Mouse (Mus musculus): ENCODE results near the gene Haao. TPM values are rescaled to one million over a fixed set of nuclear protein-coding genes. Genes with fewer than 3 reads are reported as not detected.

Gene Haao
- total RNA-seq (2021), result 1 to 10 TPM; 1.2 to 1.7 TPM
- polyA plus RNA-seq (2012; rRNA removed), result 1.6 and 1.8 TPM in 2 replicates
- long read RNA-seq, partial matches to known transcripts, result 0 of 1 reads
- long read RNA-seq, other reads (novel, unspliced or antisense), result 1 of 1 reads

DNA sequence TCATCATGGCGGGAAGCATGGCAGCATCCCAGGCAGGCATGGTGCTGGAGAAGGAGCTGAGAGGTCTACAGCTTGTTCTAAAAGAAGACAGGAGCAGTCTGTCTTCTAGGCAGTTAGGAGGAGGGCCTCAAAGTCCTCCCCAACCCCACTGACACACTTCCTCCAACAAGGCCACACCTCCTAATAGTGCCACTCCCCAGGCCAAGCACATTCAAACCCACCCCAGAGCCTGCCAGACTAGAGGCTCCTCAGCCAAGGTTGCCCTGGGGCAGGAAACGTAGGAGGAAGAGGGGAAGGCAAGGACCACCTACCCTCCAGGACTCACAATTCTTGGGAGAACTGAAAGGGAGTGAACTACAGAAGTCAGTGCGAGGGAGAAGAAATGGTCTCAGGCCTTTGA, at the start of gene Haao:
TSS of gene Haao (minus strand) at position 149 of the 400 bp plus-strand sequence.
- no peak for DNase-seq

DNA sequence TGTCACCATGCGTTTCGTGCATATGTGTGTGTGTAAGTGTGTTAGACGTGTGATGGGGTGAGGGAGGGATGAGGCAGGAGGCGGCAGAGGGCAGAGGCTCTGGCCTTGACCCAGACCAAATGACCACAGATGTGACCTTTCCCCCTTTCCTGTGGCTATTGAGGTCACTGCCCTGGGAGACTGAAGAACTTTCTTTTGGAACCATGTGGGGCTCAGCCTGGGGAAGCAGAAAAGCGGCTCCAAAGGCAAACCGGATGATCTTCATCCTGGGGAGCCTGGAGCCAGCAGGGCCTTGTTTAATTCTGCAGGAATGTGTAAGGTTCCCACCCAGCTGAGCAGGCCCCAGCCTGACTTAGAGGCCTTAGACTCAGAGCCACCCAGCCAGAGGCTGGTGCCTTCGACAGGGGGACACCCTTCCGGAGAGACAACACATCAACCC, 49.6 kb upstream of the Haao start:
- DNase-seq, result no peak

DNA sequence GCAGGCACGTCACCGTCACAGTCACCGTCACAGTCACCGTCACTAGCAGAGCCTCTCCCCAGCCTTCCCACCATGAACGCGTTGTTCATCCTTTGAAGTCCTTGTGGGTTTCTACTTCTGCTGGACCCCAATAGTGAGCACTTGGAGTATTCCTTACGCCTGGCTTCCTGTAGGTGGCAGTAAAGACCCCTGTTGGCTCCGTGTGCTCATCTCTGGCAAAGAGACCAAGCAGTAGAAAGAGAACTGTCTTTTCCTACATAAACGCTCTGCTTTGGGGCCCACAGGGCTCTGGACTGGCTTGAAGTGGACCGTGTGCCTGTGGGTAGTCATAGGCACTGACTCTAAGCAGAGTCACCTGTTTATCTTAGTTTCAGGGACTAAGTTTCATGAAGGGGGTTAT, 49.0 kb upstream of the Haao start:
- DNase-seq, result no peak

DNA sequence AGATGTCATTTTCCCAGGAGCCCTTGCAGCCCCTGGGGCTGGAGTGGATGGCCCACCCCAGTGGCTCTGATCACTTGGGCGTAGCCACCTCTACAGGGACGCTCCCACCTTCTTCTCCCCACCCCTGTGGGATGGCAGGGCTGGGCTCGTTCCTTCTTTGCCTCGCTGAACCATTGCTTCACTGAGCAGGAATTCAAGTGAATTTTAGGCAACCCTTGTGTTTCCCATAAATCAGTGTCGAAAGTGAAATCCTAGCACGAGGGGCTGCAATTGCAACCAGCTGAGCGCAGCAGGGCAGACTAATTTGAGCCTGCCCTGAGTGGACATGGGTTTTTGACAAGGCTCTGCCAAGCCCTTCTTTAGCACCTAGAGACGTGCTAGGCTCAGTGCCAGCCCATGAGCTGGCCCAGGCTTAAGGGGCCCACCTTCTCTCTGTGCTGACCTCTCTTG, 47.6 kb upstream of the Haao start:
- peak; percentile 23 for DNase-seq

DNA sequence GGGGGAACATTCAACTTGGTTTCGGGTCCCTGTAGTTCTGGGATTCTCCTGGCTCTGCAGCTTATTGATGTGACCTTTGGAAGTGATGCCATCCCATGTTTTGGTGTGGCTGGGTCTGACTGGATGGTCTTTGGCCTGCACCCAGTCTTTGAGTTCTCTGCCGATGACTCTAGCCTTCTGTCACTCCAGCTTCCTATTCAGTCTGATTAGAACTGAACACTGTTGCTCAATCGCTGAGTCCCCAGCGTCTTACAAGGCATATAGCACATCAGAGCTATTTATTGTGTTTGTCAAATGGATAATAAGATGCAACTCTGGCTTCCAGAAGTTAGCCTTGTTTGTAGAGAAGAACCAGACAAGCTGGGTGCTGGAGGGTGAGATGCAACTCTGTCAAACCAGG, 45.4 kb upstream of the Haao start:
- DNase-seq, result no peak

DNA sequence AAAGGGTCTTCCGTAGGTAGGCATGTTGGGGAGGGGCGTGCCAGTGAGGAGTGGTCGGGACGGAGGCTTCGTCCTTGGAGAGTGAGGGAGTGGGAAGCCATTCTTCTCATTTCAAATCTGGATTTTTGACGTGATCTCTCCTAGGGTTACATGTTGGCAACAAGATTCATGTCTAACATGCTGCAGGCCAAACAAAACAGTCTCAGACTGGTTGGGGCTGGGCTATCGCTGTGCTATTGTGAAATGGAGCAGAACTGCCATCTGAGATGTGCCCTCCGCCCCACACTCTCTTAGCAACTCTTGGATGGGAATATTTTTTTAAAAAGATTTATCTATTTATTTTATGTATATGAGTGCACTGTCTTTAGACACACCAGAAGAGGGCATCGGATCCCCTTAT, 44.1 kb upstream of the Haao start:
- DNase-seq, result no peak

DNA sequence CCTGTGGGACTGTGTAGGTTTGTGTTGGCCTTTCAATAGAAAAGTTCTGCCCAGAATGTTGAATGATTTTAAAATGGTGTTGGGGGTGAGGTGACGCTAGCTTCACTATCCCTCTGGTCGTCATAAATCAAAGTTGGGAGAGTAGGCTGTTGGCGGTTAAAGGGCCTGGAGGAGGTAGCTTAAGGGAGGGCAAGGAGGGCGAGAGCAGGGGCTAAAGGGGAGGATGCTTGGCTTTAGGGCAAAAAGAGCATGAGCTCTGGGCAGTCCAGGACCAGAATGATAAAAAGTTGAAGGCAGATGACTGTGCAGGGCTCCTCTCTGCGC, 42.6 kb upstream of the Haao start:
- DNase-seq, result no peak

DNA sequence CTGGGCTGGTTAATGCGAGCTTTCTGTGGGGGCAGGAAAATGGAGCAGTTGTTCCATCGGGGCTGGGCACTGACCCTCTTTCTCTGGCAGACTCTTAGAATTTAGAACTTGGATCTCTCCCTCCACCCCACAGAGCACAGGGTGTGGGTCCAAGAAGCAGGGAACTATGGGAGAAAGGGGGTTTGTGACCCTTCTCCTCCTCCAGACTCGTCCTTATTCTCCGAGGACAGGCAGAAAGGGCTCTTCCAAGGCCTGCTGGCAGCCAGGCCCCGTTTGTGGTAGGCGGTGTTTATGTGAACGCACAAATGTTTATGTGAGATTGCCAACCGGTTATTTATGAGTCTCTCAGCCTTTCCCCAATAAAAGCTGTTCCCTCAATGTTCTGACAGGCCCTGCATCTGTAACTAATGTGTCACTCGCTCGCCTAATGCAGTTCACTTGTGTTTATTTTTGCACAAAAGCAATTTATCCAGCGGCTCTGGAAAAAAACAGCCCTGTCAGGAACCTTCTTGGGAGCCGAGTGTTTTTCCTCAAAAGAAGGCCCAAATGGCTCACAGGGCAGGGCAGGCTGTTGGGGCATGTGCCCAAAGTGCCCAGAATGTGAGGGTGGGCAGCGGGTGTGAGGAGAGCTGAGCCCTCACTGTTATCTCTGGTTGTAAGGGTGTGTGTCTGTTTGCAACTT, 42.1 kb upstream of the Haao start:
- DNase-seq, result no peak

DNA sequence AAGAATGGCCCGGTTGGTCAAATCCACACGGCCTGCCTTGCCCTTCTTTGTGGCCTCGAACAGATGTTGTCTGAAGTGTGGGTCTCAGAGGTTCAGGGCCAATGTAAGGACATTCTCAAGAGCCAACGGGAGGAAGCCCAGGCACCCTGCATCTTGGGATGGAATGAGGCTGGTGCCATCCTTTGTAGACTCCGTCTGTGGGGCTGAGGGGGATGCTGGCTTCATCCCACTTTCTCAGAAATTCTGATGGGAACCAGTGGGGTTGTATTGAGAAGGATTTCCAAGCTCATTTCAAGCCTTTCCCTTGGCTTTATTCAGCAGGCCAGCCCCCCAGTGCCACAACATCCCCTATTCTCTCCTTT, 41.5 kb upstream of the Haao start:
- no peak for DNase-seq

DNA sequence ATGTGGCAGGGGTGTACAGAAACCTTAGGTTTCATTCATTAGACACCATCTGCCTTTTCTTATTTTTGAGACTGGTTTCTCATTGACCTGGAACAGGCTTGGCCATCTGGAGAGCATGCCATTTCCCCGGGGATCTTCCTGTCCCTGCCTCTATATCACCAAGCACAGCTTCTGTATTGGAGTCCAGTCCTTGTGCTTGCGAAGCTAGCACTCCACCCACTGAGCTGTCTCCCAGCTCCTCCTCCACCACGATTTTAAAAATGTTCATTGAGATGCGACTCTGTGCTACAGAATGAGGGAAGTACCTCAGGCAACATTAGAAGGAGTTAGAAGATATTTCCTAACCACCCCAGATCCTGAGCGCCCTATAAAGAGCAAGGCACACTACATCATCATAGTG, 39.5 kb upstream of the Haao start:
- no peak for DNase-seq

DNA sequence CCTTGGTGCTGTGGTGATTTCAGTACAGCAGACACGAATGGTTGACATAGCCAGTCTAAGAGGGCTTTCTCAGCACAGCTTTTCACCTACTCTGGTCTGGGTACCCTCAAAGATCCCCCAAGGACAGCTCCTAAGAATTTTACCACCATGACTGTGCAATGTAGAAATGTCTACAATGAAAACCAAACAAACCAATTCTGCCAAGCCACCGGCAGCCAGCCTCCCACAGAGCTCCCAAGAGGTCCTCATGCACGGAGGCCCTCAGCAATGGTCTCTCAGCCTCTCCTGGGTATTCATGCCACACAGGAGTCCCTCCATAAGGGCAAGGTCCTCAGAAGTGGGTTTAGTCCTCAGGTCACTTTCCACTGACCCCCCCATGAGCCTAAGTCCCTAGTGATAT, 38.6 kb upstream of the Haao start:
- no peak for DNase-seq

DNA sequence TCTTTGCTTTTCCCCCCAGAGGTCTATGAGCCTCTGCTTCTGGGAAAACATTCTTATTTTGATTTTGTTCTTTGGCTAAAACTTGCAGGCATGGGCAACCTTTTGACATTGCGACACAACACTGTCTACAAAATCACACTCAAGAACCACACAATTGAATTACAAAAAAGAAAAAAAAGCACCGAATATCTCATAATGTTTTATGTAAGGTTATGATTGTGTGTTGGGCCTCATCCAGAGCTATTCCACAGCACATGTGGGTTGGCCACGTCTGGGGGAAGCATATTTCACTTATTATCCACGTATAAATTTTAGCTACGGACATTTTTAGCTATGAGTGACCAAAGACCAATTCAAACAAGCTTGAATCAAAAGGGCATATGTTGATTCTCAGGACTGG, 38.0 kb upstream of the Haao start:
- DNase-seq, result no peak

DNA sequence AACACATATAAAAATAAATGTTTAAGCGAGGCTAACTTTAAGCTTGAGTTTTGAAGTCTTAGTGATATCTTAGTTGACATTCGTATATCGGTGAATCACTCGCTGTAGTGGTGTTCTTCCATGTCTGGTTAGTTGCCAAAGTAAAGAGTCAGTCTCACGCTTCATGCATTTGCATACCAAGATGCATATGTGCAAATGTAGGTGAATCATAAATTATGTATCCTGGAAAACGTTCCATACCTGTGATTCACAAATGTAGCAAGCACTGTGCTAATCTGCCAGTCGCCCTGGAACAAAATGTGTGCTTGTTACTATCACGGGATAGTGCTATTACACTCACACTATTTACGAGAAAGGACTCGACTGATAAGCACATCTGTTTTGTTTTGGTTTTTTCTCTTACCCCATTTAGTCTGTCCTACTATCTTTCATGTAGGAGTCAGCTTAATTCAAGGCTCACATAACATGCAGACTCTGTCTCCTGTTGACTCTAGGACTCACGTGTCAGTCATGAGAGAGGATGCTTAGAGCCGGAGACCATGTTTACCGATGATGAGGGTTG, 37.3 kb upstream of the Haao start:
- no peak for DNase-seq

DNA sequence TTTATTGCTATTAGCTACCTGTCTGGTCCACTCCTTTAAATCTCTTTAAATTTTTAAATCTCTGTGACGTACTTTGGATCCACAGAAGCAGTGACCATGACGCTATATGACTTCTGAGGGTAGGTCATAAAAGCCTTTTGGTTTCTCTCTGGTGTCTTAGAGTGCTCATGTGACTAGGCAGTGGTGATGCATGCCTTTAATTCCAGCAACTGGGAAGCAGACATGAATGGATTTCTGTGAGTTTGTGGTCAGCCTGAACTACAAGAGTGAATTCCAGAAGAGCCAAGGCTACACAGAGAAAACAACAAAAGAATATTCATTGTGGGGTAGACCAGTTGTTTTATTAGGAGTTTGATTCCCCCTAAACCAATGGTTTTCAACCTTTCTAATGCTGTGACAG, 35.0 kb upstream of the Haao start:
- DNase-seq, result no peak

DNA sequence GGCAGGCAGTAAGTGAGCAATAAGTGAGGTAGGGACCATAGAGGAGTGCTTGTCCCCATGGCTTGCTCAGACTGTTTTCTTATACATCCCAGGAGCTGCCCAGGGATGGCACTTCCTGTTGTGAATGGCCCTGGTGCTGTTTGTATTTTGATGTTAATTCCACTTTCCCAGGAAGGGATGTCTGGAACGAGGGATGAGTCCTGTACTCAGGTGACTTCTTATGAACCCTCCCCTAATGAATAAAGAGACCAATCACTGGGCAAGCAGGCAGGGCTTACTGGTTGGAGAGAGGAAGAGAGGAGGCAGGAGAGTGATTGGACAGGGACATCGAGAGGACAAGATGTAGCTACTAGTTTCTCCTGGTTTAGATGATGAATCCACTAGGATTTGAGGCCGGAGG, 33.3 kb upstream of the Haao start:
- DNase-seq, result no peak

DNA sequence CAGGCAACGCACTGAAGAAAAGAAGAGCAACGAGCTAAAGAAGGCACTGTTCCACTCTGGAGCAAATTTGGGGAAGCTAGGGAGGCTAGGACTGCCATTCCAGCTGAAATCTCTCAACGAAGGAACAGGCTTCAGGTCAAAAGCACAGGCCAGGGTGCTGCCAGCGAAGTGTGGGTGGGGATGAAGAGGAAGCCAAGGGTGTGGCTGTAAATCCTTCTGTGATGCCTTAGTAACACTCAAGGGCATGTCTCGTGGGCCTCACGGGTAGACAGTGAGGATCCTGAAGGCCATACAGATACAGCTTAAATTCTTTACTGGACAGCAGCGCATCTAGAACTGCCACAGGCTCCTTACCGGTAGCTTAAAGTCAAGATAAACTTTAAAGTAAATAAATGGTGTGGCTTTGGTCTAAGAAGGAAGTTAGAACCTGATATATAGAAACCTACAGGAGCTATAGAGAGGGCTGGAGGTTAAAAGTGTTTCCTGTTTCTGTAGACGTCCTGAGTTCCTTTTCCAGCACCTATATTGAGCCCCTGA, 32.5 kb upstream of the Haao start:
- no peak for DNase-seq

DNA sequence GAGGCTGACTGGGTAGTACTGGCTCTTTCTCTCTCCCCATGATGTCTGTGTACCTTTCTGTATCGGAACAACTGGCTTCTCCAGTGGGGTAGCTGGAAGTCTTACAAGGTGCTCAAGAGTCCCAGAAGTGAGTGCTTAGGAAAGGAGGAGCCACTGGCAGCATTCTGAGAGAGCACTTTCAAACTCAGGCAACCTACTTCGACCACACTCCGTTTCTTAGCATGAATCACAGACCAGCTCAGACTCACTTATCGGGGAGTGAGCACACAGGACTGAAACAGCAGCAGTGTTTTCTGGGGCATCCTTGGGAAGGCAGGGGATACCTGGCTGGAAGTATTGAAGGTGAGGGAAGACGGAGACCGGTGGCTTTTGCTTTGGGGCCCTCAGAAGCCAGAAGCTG, 31.9 kb upstream of the Haao start:
- no peak for DNase-seq

DNA sequence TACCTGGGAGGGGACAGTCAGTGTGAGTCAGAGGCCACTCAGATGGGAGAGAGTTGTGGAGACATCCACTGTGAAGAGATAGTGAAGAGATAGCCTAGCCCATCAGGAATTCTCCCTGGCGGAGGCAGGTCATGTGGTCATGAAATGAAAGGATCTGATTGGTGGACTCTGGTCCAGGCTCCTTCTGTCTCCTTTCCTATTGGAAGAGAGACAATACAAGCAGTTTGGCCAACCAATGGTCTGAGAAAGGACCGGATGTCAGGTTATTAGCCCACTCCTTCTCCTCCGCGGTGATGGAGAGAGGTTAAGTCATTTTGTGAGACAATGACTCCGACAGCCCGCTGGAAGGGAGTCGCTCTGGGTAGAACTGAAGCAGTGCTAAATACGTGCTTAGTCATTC, 26.8 kb upstream of the Haao start:
- no peak for DNase-seq

DNA sequence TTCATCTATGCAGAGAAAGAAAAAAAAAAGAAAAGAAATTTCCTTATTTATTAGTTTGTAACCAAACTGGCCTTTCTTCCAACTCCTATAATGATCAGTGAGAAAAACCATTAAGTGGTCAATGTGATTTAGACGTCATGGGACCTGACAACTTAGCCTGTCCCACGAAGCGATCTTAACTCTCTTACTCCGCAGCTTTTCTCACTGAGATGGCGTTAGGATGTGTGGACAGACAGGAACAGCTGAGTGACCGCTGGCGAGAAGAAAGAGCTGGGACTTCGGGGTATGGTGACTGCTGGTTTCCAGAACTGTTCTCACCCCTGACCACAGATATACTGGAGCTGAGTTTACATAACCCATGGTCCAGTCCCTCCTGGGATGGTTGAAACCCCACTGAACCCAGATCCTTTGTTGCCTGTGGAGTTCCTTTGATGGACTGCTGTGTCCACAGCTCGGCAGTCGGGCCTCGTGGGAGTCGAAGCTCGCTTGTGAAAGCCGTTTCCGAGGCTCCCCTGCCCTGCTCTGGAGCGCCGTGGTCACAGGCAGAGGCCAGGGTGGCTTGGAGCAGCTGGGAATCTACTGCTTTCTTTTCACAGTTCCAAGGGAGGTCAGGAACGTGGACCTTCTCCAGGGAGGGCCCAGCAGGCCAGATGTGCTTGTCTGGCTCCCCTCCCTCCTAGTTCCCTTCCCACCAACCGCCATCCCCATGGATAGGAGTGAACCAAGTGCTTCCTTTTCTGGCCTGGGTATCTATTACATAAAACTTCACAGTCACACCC, 25.8 kb upstream of the Haao start:
- DNase-seq, result peak; percentile 43

DNA sequence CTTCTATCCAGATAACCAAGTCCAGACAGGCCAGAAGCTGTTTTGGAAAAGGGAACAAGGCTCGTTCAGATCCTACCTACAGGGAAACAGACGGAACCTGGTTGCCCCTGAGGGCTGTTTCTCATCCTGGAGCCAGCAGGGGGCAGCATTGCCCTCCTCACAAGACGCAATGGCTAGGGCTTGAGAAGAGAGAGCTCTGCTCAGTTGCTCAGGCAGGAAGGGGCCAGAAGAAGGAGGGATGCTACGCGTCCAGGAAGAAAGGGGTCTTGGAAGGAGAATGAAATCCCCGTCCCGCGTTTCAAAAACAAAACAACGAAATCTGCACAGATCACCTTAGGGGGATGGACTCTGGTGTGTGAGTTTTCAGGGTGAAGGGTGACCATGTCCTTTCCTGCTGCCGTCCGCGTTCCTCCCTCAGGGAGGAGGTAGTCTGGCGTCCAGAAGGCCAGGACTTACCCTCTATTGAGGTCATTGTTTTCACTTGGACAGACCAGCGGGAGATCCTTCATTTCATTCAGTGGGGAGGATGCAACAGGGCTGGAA, 25.1 kb upstream of the Haao start:
- peak; percentile 70 for DNase-seq

DNA sequence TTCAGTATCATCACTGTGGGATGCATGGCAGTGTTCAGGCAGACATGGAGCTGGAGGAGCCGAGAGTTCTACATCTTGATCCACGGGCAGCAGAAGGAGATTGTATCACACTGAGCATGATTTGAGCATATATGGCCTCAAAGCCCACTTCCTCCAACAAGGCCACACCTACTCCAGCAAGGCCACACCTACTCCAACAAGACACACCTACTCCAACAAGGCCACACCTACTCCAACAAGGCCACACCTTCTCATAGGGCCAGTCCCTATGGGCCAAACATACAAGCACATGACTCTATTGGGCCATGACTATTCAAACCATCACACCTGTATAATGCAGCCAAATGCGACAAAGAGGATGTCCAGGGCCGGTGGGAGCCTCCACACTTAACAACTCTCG, 23.6 kb upstream of the Haao start:
- DNase-seq, result no peak

DNA sequence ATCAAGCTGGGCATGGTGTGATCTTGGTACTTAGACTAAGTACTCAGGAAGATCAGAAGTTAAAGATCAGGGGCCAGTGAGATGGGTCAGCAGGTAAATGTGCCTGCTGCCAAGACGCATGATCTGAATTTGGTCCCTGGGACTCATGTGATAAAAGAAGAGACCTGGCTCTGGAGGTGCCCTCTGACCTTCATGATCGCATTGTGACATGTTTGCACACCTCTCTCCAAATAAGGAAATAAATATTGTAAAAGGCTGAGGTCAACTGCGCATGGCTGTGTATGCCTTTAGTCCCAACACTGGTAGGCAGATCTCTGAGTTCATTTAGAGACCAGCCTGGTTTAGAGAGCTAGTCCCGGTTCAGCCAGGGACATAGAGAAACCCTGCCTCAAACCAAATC, 22.6 kb upstream of the Haao start:
- DNase-seq, result no peak

DNA sequence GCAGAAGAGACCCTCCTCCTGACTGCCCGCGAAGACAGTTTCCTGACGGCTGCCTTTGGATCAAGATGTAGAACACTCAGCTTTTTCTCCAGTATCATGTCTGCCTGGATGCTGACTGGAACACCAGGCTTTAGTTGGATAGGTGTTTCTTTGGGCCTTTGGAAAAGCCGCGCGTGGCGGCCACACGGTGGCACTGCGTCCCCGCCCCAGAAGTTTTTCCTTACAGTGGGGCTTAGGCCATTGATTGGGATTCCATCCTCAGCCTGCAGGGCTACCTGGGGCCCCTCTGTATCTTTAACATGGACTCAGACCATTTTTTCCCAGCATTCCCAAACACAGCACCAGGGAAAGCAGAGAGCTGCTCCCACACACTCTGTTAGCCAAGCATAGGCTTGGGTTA, 18.8 kb upstream of the Haao start:
- DNase-seq, result no peak

All from adrenal gland, adult 2 months (tissue).